Mouse (Mus musculus): Measurements from ENCODE around the gene Trp73. TPM values are rescaled to one million over a fixed set of nuclear protein-coding genes. Genes with fewer than 3 reads are reported as not detected.

The Trp73 gene
- polyA plus RNA-seq, 1 experiment from 2014 or later: 0.04 TPM

GRCm38 (mm10) chr4:154141009-154141867 is 1.2 kb upstream of the Trp73 start:
- Histone ChIP-seq H3K27ac (replicated peaks) (no peak overlapping the region), H3K4me3 (replicated peaks) (peak overlapping the region; percentile 43), H3K4me2 (peak overlapping the region; percentile 94), H3K36me3 (0 out of 2 replicates have a peak, but pooled peaks cover 2% of the 10 kb centered on the region), H3K4me1 (peaks cover 40% of the 10 kb centered on the region), H3K9me3 (replicated peaks) (no peaks in the 10 kb centered on the region), H3K9ac (replicated peaks) (no peak overlapping the region), H3K27me3 (replicated peaks) (peaks cover 46% of the 10 kb centered on the region)
- ATAC-seq (ENCODE audit: low FRiP score): no peak
- WGBS: 2% methylated on average over 42 of the region's 42 CpGs

GRCm38 (mm10) chr4:154140213-154141008 is 403 bp upstream of the Trp73 start:
- H3K4me3 ChIP-seq (replicated peaks): peak overlapping the region; percentile 43
- H3K9ac ChIP-seq (replicated peaks): peak overlapping the region; percentile 44
- peaks cover 54% of the 10 kb centered on the region for H3K27me3 ChIP-seq (replicated peaks)
- no peak for ATAC-seq (ENCODE audit: low FRiP score)
- H3K36me3 ChIP-seq: 0 out of 2 replicates have a peak, but pooled peaks cover 2% of the 10 kb centered on the region
- WGBS: 2% methylated on average over 46 of the region's 46 CpGs
- H3K4me1 ChIP-seq: peaks cover 40% of the 10 kb centered on the region
- no peaks in the 10 kb centered on the region for H3K9me3 ChIP-seq (replicated peaks)
- H3K27ac ChIP-seq (replicated peaks): no peak overlapping the region
- peak overlapping the region; percentile 94 for H3K4me2 ChIP-seq

DNA sequence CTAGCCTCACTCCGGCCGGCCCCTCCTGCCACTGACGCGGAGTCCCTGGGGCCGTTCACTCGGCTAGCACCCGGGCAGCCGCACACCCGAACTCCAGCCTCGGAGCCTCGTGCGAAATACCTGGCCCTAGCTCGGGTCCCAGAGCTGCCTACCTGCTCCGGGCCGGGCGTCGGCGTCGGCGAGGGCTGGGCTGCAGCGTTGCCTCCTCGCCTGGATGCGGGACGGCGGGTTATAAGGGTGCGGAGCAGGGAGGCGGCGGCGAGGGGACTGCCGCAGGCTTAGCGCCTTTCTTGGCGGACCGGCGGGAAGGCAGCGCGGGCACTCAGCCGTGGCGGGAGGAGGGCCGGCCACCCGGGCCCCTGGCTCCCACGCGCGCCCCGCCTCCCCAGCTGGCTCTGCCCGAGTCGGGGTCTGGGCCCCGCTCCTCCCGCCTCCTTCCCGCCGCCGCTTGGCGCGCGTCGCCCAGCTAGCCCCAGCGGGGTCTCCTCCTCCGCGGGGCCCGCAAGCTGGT is 282 bp downstream of the Trp73 start:
- Histone ChIP-seq H3K27ac (replicated peaks) (no peak overlapping the region), H3K4me1 (peaks cover 40% of the 10 kb centered on the region), H3K4me3 (replicated peaks) (peak overlapping the region; percentile 43), H3K9me3 (replicated peaks) (no peaks in the 10 kb centered on the region), H3K27me3 (replicated peaks) (peaks cover 61% of the 10 kb centered on the region), H3K9ac (replicated peaks) (peak overlapping the region; percentile 44), H3K36me3 (no peaks in the 10 kb centered on the region), H3K4me2 (peak overlapping the region; percentile 94)
- no peak for ATAC-seq (ENCODE audit: low FRiP score)
- WGBS: 0% methylated on average over 44 of the region's 59 CpGs

DNA sequence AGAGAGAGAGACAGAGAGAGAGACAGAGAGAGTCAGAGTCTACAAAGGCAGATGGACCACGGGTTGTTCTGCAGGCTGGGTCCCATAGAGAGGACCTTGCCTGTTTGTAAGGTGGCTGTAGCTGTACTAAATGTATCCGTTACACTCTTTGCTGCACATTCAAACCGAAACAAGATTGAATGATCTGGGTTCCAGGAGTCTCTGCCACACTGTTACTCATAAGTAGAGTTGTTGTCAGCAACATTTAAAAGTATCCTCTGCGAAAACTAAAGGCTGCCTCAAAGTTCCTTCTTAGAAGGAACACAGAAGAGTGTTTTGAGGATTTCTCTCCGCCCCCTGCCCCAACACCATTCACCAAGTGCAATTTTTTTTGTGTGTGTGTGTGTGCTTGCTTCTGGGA is 2.9 kb downstream of the Trp73 start:
- H3K27ac ChIP-seq (replicated peaks): no peak overlapping the region
- no peak overlapping the region for H3K4me2 ChIP-seq
- no peaks in the 10 kb centered on the region for H3K9me3 ChIP-seq (replicated peaks)
- H3K27me3 ChIP-seq (replicated peaks): peaks cover 74% of the 10 kb centered on the region
- peaks cover 28% of the 10 kb centered on the region for H3K4me1 ChIP-seq
- WGBS: 67% methylated on average over 5 of the region's 5 CpGs
- no peak for ATAC-seq (ENCODE audit: low FRiP score)
- no peaks in the 10 kb centered on the region for H3K36me3 ChIP-seq
- H3K9ac ChIP-seq (replicated peaks): no peak overlapping the region
- no peak overlapping the region for H3K4me3 ChIP-seq (replicated peaks)

GRCm38 (mm10) chr4:154134803-154135202 is 5.2 kb downstream of the Trp73 start:
- 56% methylated on average over 4 of the region's 4 CpGs for WGBS
- Histone ChIP-seq H3K4me2 (no peak overlapping the region), H3K9me3 (replicated peaks) (no peaks in the 10 kb centered on the region), H3K9ac (replicated peaks) (no peak overlapping the region), H3K4me3 (replicated peaks) (no peak overlapping the region), H3K27me3 (replicated peaks) (peaks cover 65% of the 10 kb centered on the region), H3K4me1 (peaks cover 8% of the 10 kb centered on the region), H3K36me3 (no peaks in the 10 kb centered on the region), H3K27ac (replicated peaks) (no peak overlapping the region)
- no peak for ATAC-seq (ENCODE audit: low FRiP score)

GRCm38 (mm10) chr4:154131894-154132293 is 8.1 kb downstream of the Trp73 start:
- Histone ChIP-seq H3K27ac (replicated peaks) (no peak overlapping the region), H3K27me3 (replicated peaks) (peaks cover 38% of the 10 kb centered on the region), H3K4me3 (replicated peaks) (no peak overlapping the region), H3K36me3 (no peaks in the 10 kb centered on the region), H3K4me1 (no peaks in the 10 kb centered on the region), H3K9ac (replicated peaks) (no peak overlapping the region), H3K4me2 (no peak overlapping the region), H3K9me3 (replicated peaks) (no peaks in the 10 kb centered on the region)
- ATAC-seq (ENCODE audit: low FRiP score): no peak
- WGBS: 86% methylated on average over 4 of the region's 4 CpGs

DNA sequence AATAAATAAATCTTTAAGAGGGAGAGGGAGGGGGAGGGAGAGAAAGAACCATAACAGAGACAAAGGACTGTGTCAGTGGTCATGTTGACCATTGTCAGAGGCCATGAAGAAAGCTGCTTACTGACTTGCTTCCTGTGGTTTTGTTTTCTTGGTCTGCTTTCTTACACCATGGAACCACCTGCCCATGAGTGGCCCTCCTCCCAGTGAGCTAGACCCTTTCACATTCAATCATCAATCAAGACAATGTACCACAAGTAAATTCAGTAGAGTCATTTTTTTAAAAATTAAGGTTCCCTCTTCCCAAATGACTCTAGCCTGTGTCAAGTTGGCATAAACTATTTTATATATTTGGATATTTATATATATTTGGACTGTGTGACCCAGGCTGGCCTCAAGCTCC is 10.1 kb downstream of the Trp73 start:
- Histone ChIP-seq H3K27me3 (replicated peaks) (peaks cover 25% of the 10 kb centered on the region), H3K4me2 (no peak overlapping the region), H3K9ac (replicated peaks) (no peak overlapping the region), H3K4me3 (replicated peaks) (no peak overlapping the region), H3K4me1 (no peaks in the 10 kb centered on the region), H3K9me3 (replicated peaks) (no peaks in the 10 kb centered on the region), H3K36me3 (no peaks in the 10 kb centered on the region), H3K27ac (replicated peaks) (no peak overlapping the region)
- no peak for ATAC-seq (ENCODE audit: low FRiP score)

GRCm38 (mm10) chr4:154127273-154127672 is 12.7 kb downstream of the Trp73 start:
- Histone ChIP-seq H3K27ac (replicated peaks) (no peak overlapping the region), H3K9ac (replicated peaks) (no peak overlapping the region), H3K9me3 (replicated peaks) (no peaks in the 10 kb centered on the region), H3K36me3 (no peaks in the 10 kb centered on the region), H3K27me3 (replicated peaks) (peaks cover 12% of the 10 kb centered on the region; the same call in 1 of the 2 replicates), H3K4me2 (no peak overlapping the region), H3K4me1 (no peaks in the 10 kb centered on the region), H3K4me3 (replicated peaks) (no peak overlapping the region)
- no peak for ATAC-seq (ENCODE audit: low FRiP score)
- whole genome bisulfite sequencing: 77% methylated on average over 3 of the region's 3 CpGs

DNA sequence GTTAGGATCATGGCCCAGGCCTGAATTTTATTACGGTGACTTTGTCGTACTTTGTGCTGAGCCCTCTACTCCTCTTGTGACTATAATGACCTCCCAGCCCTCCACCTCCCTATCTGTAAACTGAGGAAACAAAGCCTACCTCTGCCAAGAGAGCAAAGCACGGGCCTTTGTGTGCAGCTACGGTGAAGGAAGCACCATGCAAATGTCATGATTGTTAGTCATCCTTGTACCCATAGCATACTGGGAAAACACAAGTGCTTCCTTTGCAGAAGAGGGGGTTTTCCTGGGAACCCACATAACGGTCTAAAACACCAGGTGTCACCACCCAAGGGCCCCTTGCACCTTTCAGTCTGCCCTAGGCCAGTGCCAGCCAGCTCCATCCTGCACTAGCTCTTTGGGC is 14.8 kb downstream of the Trp73 start:
- Histone ChIP-seq H3K27me3 (replicated peaks) (peaks cover 12% of the 10 kb centered on the region; the same call in 1 of the 2 replicates), H3K36me3 (no peaks in the 10 kb centered on the region), H3K4me3 (replicated peaks) (no peak overlapping the region), H3K9me3 (replicated peaks) (no peaks in the 10 kb centered on the region), H3K4me1 (no peaks in the 10 kb centered on the region), H3K9ac (replicated peaks) (no peak overlapping the region), H3K4me2 (no peak overlapping the region), H3K27ac (replicated peaks) (no peak overlapping the region)
- 64% methylated on average over 5 of the region's 5 CpGs for WGBS
- ATAC-seq (ENCODE audit: low FRiP score): no peak

GRCm38 (mm10) chr4:154123553-154123952 is 16.5 kb downstream of the Trp73 start:
- ATAC-seq (ENCODE audit: low FRiP score): no peak
- no peak overlapping the region for H3K4me2 ChIP-seq
- WGBS: 85% methylated on average over 6 of the region's 6 CpGs

GRCm38 (mm10) chr4:154122374-154122773 is 17.6 kb downstream of the Trp73 start:
- H3K4me2 ChIP-seq: no peak overlapping the region
- 67% methylated on average over 7 of the region's 7 CpGs for WGBS
- H3K4me3 ChIP-seq (replicated peaks): no peak overlapping the region
- ATAC-seq (ENCODE audit: low FRiP score): no peak
- H3K36me3 ChIP-seq: no peaks in the 10 kb centered on the region
- no peak overlapping the region for H3K27ac ChIP-seq (replicated peaks)
- H3K9me3 ChIP-seq (replicated peaks): no peaks in the 10 kb centered on the region
- H3K27me3 ChIP-seq (replicated peaks): peaks cover 12% of the 10 kb centered on the region; the same call in 1 of the 2 replicates
- H3K9ac ChIP-seq (replicated peaks): no peak overlapping the region
- H3K4me1 ChIP-seq: no peaks in the 10 kb centered on the region

More at GRCm38 (mm10) chr4:154123553-154123952, 16.5 kb downstream of the Trp73 start:
- H3K27me3 ChIP-seq (replicated peaks): peaks cover 12% of the 10 kb centered on the region; the same call in 1 of the 2 replicates
- no peak overlapping the region for H3K4me3 ChIP-seq (replicated peaks)
- H3K4me1 ChIP-seq: no peaks in the 10 kb centered on the region
- H3K9me3 ChIP-seq (replicated peaks): no peaks in the 10 kb centered on the region
- no peaks in the 10 kb centered on the region for H3K36me3 ChIP-seq
- no peak overlapping the region for H3K9ac ChIP-seq (replicated peaks)
- H3K27ac ChIP-seq (replicated peaks): no peak overlapping the region

All from neural tube, embryonic 15.5 days (tissue).